Mouse (Mus musculus): ENCODE results near the gene Hsd11b1. TPM values are rescaled to one million over a fixed set of nuclear protein-coding genes. Genes with fewer than 3 reads are reported as not detected.
"Not testable (repeated sequence)": the region's sequence is repeated elsewhere in the genome, so short reads cannot be mapped to it uniquely, and the experiment has no call there.

The Hsd11b1 gene
- total and polyA plus RNA-seq, 2 experiments from 2014 or later, result 1.8 to 2.0 TPM

- H3K4me1 ChIP-seq (ENCODE audit: insufficient read depth), result no peaks in the 10 kb centered on the region
- no peak overlapping the region for H3K4me2 ChIP-seq (ENCODE audit: low read depth)
- H3K9ac ChIP-seq, result no peak overlapping the region
- no peaks in the 10 kb centered on the region for H3K9me3 ChIP-seq (ENCODE audit: low read length)
- no peak overlapping the region for H3K4me3 ChIP-seq (ENCODE audit: low read depth, low read length)
- ATAC-seq, result no peak
- no peak overlapping the region for H3K27ac ChIP-seq (ENCODE audit: low read depth, low read length)
- DNase-seq, result no peak
- H3K27me3 ChIP-seq (ENCODE audit: insufficient read depth, low read length), result no peaks in the 10 kb centered on the region
- no peaks in the 10 kb centered on the region for H3K36me3 ChIP-seq (ENCODE audit: insufficient read depth)
- no peak for TF ChIP-seq CTCF (IDR thresholded peaks at IDR 0.05; ENCODE audit: low read depth)
Measured at GRCm38 (mm10) chr1:193290686-193291085, 26.8 kb upstream of the Hsd11b1 start.

GRCm38 (mm10) chr1:193289914-193290313 is 26.0 kb upstream of the Hsd11b1 start:
- TF ChIP-seq CTCF (IDR thresholded peaks at IDR 0.05; ENCODE audit: low read depth), result no peak
- Histone ChIP-seq H3K4me3 (ENCODE audit: low read depth, low read length) (no peak overlapping the region), H3K27ac (ENCODE audit: low read depth, low read length) (no peak overlapping the region), H3K9ac (no peak overlapping the region), H3K27me3 (ENCODE audit: insufficient read depth, low read length) (no peaks in the 10 kb centered on the region), H3K9me3 (ENCODE audit: low read length) (no peaks in the 10 kb centered on the region), H3K36me3 (ENCODE audit: insufficient read depth) (no peaks in the 10 kb centered on the region), H3K4me1 (ENCODE audit: insufficient read depth) (no peaks in the 10 kb centered on the region), H3K4me2 (ENCODE audit: low read depth) (no peak overlapping the region)
- ATAC-seq (no peak), DNase-seq (no peak)
- 92% methylated on average over 5 of the region's 5 CpGs for WGBS

DNA sequence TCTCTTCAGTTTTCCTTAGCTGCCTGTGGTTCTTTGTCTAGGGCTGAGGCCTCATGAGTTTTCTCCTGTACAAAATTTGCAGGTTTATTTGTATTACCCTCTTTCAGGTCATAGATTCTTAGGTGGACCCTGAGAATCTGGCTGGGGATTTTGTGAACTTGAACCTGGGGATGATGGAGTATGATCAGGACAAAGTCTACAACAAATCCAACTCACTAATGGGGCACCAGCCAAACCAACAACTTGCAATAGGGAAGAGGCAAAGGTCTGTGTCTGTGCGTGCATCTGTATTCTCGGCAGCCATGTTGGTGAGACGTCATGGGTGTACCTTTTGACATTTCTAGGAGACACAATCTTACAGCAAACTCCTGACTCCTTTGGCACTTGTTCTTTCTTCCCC is 25.2 kb upstream of the Hsd11b1 start:
- Histone ChIP-seq H3K4me1 (ENCODE audit: insufficient read depth) (no peaks in the 10 kb centered on the region), H3K9ac (no peak overlapping the region), H3K27ac (ENCODE audit: low read depth, low read length) (no peak overlapping the region), H3K27me3 (ENCODE audit: insufficient read depth, low read length) (no peaks in the 10 kb centered on the region), H3K9me3 (ENCODE audit: low read length) (no peaks in the 10 kb centered on the region), H3K4me3 (ENCODE audit: low read depth, low read length) (no peak overlapping the region), H3K4me2 (ENCODE audit: low read depth) (no peak overlapping the region), H3K36me3 (ENCODE audit: insufficient read depth) (no peaks in the 10 kb centered on the region)
- DNase-seq (no peak), ATAC-seq (no peak)
- 92% methylated on average over 3 of the region's 3 CpGs for WGBS
- TF ChIP-seq CTCF (IDR thresholded peaks at IDR 0.05; ENCODE audit: low read depth), result no peak

- H3K9ac ChIP-seq, result no peak overlapping the region
- no peaks in the 10 kb centered on the region for H3K9me3 ChIP-seq (ENCODE audit: low read length)
- H3K4me3 ChIP-seq (ENCODE audit: low read depth, low read length), result no peak overlapping the region
- TF ChIP-seq CTCF (IDR thresholded peaks at IDR 0.05; ENCODE audit: low read depth), result no peak
- H3K36me3 ChIP-seq (ENCODE audit: insufficient read depth), result no peaks in the 10 kb centered on the region
- ATAC-seq (no peak), DNase-seq (no peak)
- no peak overlapping the region for H3K27ac ChIP-seq (ENCODE audit: low read depth, low read length)
- 92% methylated on average over 2 of the region's 2 CpGs for WGBS
- no peaks in the 10 kb centered on the region for H3K27me3 ChIP-seq (ENCODE audit: insufficient read depth, low read length)
- no peak overlapping the region for H3K4me2 ChIP-seq (ENCODE audit: low read depth)
- H3K4me1 ChIP-seq (ENCODE audit: insufficient read depth), result no peaks in the 10 kb centered on the region
Measured at GRCm38 (mm10) chr1:193287578-193287977, 23.7 kb upstream of the Hsd11b1 start.

- not testable (repeated sequence) for H3K4me3 ChIP-seq (ENCODE audit: low read depth, low read length); ATAC-seq; H3K4me1 ChIP-seq (ENCODE audit: insufficient read depth); H3K4me2 ChIP-seq (ENCODE audit: low read depth); DNase-seq; H3K27me3 ChIP-seq (ENCODE audit: insufficient read depth, low read length); H3K9me3 ChIP-seq (ENCODE audit: low read length); H3K36me3 ChIP-seq (ENCODE audit: insufficient read depth); H3K9ac ChIP-seq; H3K27ac ChIP-seq (ENCODE audit: low read depth, low read length)
- 99% methylated on average over 3 of the region's 3 CpGs for WGBS
Measured at GRCm38 (mm10) chr1:193285766-193286325, 22.0 kb upstream of the Hsd11b1 start.

- no peak for DNase-seq
- WGBS, result 75% methylated on average over 7 of the region's 7 CpGs
- Histone ChIP-seq H3K9ac (no peak overlapping the region), H3K27ac (ENCODE audit: low read depth, low read length) (no peak overlapping the region), H3K27me3 (ENCODE audit: insufficient read depth, low read length) (no peaks in the 10 kb centered on the region), H3K4me1 (ENCODE audit: insufficient read depth) (no peaks in the 10 kb centered on the region), H3K4me2 (ENCODE audit: low read depth) (no peak overlapping the region), H3K4me3 (ENCODE audit: low read depth, low read length) (no peak overlapping the region), H3K36me3 (ENCODE audit: insufficient read depth) (no peaks in the 10 kb centered on the region), H3K9me3 (ENCODE audit: low read length) (no peaks in the 10 kb centered on the region)
- TF ChIP-seq CTCF (IDR thresholded peaks at IDR 0.05; ENCODE audit: low read depth), result no peak
- no peak for ATAC-seq
Measured at GRCm38 (mm10) chr1:193284228-193284779, 20.4 kb upstream of the Hsd11b1 start.

DNA sequence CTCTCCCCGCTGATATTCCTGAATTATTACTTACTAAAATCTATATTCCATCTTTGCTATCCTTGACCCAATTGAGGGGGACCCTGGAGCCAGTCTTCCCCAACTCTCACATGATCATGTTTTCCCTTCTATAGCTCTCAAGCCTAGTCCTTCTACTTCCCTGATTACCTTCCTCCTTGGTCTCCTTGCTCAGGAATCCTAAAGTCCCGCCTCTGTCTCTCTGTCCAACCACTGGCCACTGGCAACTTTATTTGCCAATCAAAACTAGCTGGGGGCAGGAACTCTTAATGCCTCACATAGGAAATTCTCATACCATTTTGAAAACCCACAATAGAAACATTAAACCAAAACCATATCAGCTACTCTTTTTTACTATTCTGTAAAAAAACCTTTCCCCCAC is 17.5 kb upstream of the Hsd11b1 start:
- WGBS, result 98% methylated on average over 2 of the region's 2 CpGs
- TF ChIP-seq CTCF (IDR thresholded peaks at IDR 0.05; ENCODE audit: low read depth), result no peak
- no peak for DNase-seq
- Histone ChIP-seq H3K36me3 (ENCODE audit: insufficient read depth) (no peaks in the 10 kb centered on the region), H3K9me3 (ENCODE audit: low read length) (no peaks in the 10 kb centered on the region), H3K27ac (ENCODE audit: low read depth, low read length) (no peak overlapping the region), H3K4me2 (ENCODE audit: low read depth) (no peak overlapping the region), H3K27me3 (ENCODE audit: insufficient read depth, low read length) (no peaks in the 10 kb centered on the region), H3K4me1 (ENCODE audit: insufficient read depth) (no peaks in the 10 kb centered on the region), H3K9ac (no peak overlapping the region), H3K4me3 (ENCODE audit: low read depth, low read length) (no peak overlapping the region)
- no peak for ATAC-seq

Data from forebrain, postnatal 0 days (tissue).